Mouse (Mus musculus): Measurements from ENCODE around the gene Khnyn.

DNA sequence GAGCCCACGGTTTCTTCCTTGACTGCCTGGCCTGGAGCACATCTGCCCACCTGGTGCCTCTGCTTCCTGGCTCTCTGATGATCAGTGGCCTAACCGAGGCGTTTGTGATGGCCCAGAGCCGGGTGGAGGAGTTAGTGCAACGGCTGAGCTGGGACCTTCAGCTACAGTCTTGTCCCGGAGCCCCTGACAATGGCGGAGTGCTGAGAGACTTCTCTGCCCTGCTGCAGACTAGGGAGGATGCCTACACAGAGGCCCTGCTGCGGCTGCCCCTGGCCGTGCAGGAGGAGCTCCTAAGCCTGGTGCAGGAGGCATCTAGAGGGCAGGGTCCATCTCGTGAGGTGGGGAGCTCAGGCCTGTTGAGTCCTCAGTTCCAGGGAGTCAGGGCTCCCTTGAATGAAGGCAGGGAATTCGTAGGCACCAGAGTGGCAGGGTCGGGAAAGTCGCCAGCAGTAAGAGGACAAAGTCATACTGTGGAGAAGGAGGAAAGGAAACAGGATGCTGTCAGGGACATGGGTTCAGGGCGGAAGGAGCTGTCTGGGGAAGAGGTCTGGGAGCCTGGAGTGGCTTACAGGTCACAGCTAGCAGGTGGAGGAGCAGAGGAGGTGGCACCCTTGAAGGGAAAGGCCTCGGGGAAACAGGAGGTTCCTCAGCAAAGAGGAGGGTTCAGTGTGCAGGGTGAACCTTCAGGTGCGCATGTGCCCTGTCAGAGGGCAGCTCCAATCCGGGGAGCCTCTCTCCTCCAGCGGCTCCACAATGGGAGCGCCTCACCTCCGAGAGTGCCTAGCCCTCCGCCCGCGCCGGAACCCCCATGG lies 2.0 kb downstream of the Khnyn start:
- TF ChIP-seq POLR2A (IDR thresholded peaks at IDR 0.05; ENCODE audit: borderline replicate concordance, extremely low read depth, insufficient read depth, insufficient read length, poor library complexity, severe bottlenecking) = no peak
- TF ChIP-seq CTCF (IDR thresholded peaks at IDR 0.05; ENCODE audit: borderline replicate concordance, extremely low read depth, insufficient read depth, insufficient read length) = no peak
